Comparison of ENCODE assay signal across 9 mouse cellular contexts in genomic region chr10:12694774-12695173, GRCm38 (mm10).
A peak's percentile ranks its signal among the peaks of the same experiment; 100 is the strongest.
DNase-seq lines count a peak whose midpoint lies in the region; ATAC-seq and TF ChIP-seq lines count a peak whose summit lies in the region.
"Had no signal": no experiment of that assay in that cellular context is flagged by ENCODE, and none has a peak within 500 bp of the region (broad histone marks: within the 10 kb centered on the region; RNA-seq: fewer than 3 reads in every experiment).

No protein-coding gene starts in this region.

- peaks cover 6% of the 10 kb centered on the region; the same call in 1 of the 2 replicates for H3K36me3 ChIP-seq in lung, embryonic 16.5 days (ENCODE audit: control insufficient read depth, insufficient read depth, low read length)
- 0 out of 2 replicates have a peak, but pooled peaks cover 3% of the 10 kb centered on the region for H3K36me3 ChIP-seq in intestine, postnatal 0 days (ENCODE audit: control insufficient read depth, insufficient read depth)

- H3K27me3 ChIP-seq in lung, embryonic 16.5 days (ENCODE audit: control insufficient read depth, insufficient read depth, low read depth, low read length) = no peaks in the 10 kb centered on the region
- H3K27me3 ChIP-seq in intestine, postnatal 0 days (replicated peaks; ENCODE audit: control insufficient read depth, insufficient read depth, low read length) = no peaks in the 10 kb centered on the region

- H3K27ac ChIP-seq in lung, embryonic 16.5 days (ENCODE audit: low read length) = no peak overlapping the region
- no peak overlapping the region for H3K27ac ChIP-seq in intestine, postnatal 0 days (ENCODE audit: low read depth, low read length)
- H3K27ac ChIP-seq: macrophage had no signal

- no peak for TF ChIP-seq CTCF in intestine, postnatal 0 days (IDR thresholded peaks at IDR 0.05; ENCODE audit: low read depth)

- no peak overlapping the region for H3K9ac ChIP-seq in lung, embryonic 16.5 days (ENCODE audit: low read length)
- H3K9ac ChIP-seq in intestine, postnatal 0 days (ENCODE audit: low read depth, low read length) = no peak overlapping the region

- no peak overlapping the region for H3K4me2 ChIP-seq in lung, embryonic 16.5 days (ENCODE audit: low read depth, low read length)
- no peak overlapping the region for H3K4me2 ChIP-seq in intestine, postnatal 0 days (replicated peaks; ENCODE audit: low read depth)

- peak; percentile 66 for DNase-seq in ZHBTc4 (ENCODE audit: low read depth, low spot score)
- DNase-seq in forelimb bud, embryonic 11.5 days (ENCODE audit: low read depth, low spot score) = peak; percentile 30
- DNase-seq in heart, postnatal 25 days (ENCODE audit: low spot score) = peak; percentile 10
- DNase-seq in B cell, adult 2 months = no peak
- DNase-seq in urinary bladder, postnatal 25 days (ENCODE audit: low spot score) = no peak
- no peak for DNase-seq in left cerebral cortex, adult 9 months (ENCODE audit: low spot score in 2 of 2)

- H3K4me3 ChIP-seq in lung, embryonic 16.5 days (ENCODE audit: low read length) = no peak overlapping the region
- H3K4me3 ChIP-seq in intestine, postnatal 0 days (ENCODE audit: low read depth, low read length) = no peak overlapping the region

- intact Hi-C loops in heart, postnatal 25 days (cut with DNase I) = loop anchor here (5.0 kb wide), 2 partner anchors 173 to 303 kb away; partner anchors contain the start of gene Utrn

- H3K4me1 ChIP-seq in lung, embryonic 16.5 days (replicated peaks; ENCODE audit: control insufficient read depth, insufficient read depth, low read length) = no peaks in the 10 kb centered on the region
- H3K4me1 ChIP-seq in intestine, postnatal 0 days (replicated peaks; ENCODE audit: control insufficient read depth, insufficient read depth, low read length) = no peaks in the 10 kb centered on the region

- 15% methylated on average over 6 of the region's 6 CpGs for WGBS in lung, embryonic 16.5 days
- WGBS in intestine, postnatal 0 days = 54% methylated on average over 6 of the region's 6 CpGs

- H3K9me3 ChIP-seq in lung, embryonic 16.5 days (ENCODE audit: control insufficient read depth, low read length) = no peaks in the 10 kb centered on the region
- H3K9me3 ChIP-seq in intestine, postnatal 0 days (ENCODE audit: control insufficient read depth) = no peaks in the 10 kb centered on the region

- peak; percentile 86 for ATAC-seq in lung, embryonic 16.5 days (ENCODE audit: low read depth)
- ATAC-seq in intestine, postnatal 0 days = no peak

Comparison
In these comparisons a context has a peak if more than half of its experiments do, and no peak if none do; other contexts are left out.
1. DNase-seq: peak in ZHBTc4 (single experiment), forelimb bud, embryonic 11.5 days (single experiment) and heart, postnatal 25 days (single experiment); none in B cell, adult 2 months (0 of 2), urinary bladder, postnatal 25 days (single experiment) and left cerebral cortex, adult 9 months (0 of 2).